Mouse (Mus musculus) adrenal gland, postnatal 10 days (tissue): Measurements from ENCODE around the gene Cldn20. TPM values are rescaled to one million over a fixed set of nuclear protein-coding genes. Genes with fewer than 3 reads are reported as not detected.
A peak's percentile ranks its signal among the peaks of the same experiment; 100 is the strongest.

ENCODE experiments used
- DNase-seq: peaks from one replicate; pipeline ENCODE4 v3.0.0; 2021; ENCODE audit warnings: mixed read lengths
- total RNA-seq, 2 experiments: library from RNA; stranded (reverse); gene quantifications; 2 replicates each; pipeline ENCODE4 v1.2.3; 2021

Gene Cldn20
- total RNA-seq, 2 experiments from 2014 or later = not detected

GRCm38 (mm10) chr17:3529523-3529922 lies 2.8 kb upstream of the Cldn20 start:
- DNase-seq = no peak

DNA sequence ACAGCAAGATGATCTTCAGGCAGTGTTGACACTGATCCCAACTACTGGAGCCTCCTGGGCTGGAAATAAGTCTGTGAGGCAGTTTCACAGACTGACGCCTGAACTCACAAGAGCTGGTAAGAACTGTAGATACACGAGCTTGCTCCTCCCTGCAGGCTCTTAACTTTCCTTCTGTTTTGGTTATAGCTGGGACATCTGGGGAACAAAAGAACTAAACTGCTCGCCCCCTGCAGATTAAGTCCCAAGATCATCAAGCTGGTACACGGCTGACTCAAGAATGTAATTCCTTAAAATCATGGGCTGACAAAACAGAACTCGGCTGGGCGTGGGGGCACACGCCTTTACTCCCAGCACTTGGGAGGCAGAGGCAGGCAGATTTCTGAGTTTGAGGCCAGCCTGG lies 1.8 kb upstream of the Cldn20 start:
- DNase-seq = no peak

- DNase-seq = no peak
Measured at GRCm38 (mm10) chr17:3531641-3532040, 713 bp upstream of the Cldn20 start.

- peak; percentile 23 for DNase-seq
Measured at GRCm38 (mm10) chr17:3533425-3533824, 1.1 kb downstream of the Cldn20 start.

DNA sequence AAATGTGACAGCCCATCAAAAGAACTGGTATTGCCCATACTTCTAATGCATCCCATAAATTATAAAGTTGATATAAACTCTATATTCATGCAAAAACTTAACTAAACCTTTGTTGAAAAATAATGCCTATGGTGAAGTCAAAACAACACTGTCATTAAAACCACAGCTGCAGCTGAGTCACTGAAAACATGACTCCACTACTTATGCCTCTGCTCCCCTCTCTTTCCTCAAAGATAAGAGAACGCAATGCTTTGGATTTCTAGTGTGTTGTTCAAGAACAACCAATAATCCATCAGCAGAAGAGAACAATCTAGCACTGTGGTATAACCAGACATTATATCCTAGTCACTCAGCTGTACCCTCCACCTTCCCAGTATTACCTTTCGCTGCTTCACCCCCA lies 8.0 kb downstream of the Cldn20 start:
- DNase-seq = no peak

GRCm38 (mm10) chr17:3541033-3541432 lies 8.7 kb downstream of the Cldn20 start:
- DNase-seq = no peak

DNA sequence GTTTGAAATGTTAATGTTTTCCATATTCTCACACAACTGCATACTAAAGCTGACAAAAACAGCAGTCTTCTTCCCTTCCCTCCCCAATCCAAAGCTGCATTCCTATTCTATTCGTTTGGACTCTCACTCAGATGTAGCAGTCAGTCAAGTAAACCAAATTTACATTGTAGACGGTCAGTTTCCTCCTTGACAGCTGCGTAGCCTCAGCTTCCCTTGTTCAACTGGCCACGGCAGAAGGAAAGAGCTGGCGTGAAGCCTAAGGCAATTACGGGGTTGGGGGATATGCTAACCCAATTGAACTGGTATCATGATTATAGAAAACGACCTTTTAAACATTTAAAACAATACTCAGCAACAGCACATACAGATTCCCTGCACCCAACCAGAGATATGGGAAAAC lies 15.4 kb downstream of the Cldn20 start:
- no peak for DNase-seq

- no peak for DNase-seq
Measured at GRCm38 (mm10) chr17:3556251-3556650, 23.9 kb downstream of the Cldn20 start.

DNA sequence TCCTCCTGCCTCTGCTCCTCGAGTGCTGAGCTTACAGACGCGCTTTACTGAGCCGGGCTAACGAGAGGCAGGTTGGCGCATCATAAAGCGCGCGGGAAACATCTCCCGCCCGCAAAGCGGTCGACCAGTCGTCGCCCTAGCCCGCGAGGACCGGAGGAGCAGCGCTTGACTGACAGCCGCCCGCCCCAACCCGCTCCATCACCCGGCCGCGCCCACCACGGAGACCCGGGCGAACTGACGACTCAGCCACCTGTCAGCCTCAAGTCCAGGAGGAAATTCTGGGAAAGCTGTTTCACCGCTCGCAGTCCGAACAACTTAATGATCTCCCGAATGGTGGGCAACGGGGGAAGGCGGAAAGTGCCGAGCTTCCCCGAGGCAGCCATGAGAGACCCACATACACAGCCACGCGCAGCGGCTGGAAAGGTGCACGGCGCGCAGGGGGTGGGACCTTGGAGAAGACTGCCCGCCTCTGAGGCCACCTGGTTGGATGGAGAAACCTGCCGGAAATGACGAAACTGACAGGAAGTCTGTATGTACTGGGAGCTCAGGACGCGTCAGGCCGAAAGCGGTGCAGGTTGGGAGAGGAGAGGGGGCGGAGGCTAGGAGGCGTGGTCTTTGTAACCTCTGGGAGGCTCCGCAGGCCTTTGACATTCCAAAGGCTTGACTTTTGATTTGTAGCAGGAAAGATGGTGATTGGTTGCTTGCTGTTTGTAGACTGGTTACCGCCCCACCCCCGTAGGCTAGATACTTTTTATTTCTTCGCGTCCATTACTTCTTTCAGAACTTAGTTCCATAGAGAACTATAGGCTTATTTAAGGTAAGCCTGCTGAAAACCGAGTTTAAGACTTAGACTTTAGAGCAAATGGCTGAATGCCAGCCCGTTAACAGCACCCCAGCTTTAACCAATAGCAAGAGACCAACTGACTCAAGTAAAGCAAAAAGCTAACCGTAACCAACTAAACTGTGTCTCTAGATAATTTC lies 25.3 kb downstream of the Cldn20 start, which contains the start of gene Tfb1m:
Gene Tfb1m (minus strand): TSS at position 451 of the 981 bp plus-strand sequence.
- DNase-seq = peak; percentile 97

- peak; percentile 40 for DNase-seq
Measured at GRCm38 (mm10) chr17:3558356-3558870, 26.1 kb downstream of the Cldn20 start.

DNA sequence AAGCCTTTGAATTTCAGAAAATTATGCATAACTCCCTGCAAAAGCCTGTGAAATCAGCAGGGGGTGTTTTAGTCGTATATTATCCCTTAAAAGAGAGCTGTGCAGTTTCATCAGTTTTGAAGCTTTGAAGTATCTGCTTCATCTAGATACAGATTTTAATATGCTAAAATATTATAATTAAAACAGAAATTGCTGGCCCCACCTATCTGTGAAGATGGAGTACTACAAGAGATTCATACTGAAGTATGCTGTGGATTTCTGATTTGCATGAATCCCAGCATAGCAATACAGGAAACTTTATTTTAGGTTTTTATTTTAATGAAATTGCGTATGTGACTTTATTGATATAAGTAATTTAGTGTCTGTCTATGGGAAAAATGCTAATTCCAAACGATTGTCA lies 28.2 kb downstream of the Cldn20 start:
- no peak for DNase-seq

- DNase-seq = no peak
Measured at GRCm38 (mm10) chr17:3562405-3562804, 30.1 kb downstream of the Cldn20 start.

DNA sequence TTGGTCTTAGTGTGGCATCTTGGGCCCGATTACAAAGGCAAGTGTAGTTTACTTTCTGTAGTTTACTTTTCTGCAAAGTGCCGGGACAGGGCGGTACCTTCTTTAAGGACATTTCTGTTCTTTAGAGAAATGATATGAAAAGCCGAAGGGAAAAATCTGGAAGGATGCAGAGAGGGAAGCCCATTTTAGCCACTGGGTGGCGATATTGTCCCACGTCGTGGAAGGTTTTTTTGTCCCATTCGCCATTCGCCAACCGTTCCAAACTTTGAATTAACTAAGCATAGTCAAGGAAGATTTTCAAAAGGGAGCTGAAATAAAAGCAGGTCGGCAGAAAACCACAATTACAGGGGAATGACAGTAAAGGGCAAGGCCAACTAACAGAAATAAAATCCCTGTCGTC lies 38.5 kb downstream of the Cldn20 start:
- DNase-seq = peak; percentile 88

Other genes starting within 250 kb of the Cldn20 start
- 10 to 100 TPM; 10.1 to 13.1 TPM for gene Tiam2, start 206.0 kb upstream of the Cldn20 start, total RNA-seq
- 10 to 100 TPM; 12.0 to 15.0 TPM for gene Tfb1m, start 25.2 kb downstream of the Cldn20 start, total RNA-seq
- gene Nox3, start 163.7 kb downstream of the Cldn20 start, total RNA-seq = not detected